Mouse (Mus musculus) monocyte, adult 59 days (primary cell): ENCODE data around the gene Deaf1. TPM values are rescaled to one million over a fixed set of nuclear protein-coding genes. Genes with fewer than 3 reads are reported as not detected.

Source experiments
- total RNA-seq, 2 experiments: library from RNA; stranded (reverse); gene quantifications; one replicate each; pipeline ENCODE4 v1.2.4; 2023

The Deaf1 gene
- total RNA-seq = 10 to 100 TPM; 30.2 to 30.5 TPM

DNA sequence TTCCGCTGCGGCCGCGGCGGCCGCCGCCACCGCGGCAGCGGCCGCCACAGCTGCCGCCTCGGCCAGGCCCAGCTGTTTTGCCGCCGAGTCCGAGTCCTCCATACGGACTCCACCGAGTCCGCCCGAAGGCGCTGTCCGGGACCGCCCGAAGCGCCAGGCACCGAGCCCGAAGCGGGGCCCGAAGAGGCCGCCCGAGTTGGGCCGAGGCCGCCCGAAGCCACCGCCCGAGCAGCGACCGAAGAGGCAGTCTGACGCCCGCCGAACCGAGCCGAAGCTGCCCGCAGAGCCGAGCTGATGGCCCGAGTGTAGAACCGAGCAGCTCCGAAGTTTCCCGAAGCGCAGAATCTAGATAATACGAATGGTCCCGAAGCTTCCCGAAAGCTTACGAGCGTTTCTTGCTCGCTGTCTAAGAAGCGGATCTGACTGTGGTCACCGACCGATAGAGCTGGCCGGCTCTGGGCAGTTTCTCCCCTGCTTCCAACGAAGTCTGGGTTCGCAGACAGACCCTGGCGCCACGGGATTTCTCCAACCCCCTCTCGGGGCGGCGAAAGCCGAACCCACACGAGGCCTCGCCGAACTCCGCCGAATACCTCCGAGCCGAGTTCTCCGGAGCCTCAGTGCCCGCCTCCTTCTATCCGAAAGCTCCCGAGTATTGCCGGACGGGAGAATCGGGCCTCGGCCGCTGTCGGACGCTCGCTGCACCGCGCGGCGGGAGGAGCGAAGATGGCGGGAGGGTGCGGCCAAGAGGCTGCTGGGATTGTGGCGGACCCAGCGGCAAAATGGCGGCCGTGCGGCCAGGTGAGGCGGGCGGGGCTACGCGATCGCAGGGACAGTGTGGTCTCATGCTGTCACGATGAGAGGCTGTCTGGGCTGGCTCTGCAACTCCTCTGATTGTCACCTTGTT, at the start of gene Deaf1, which contains the start of gene Tmem80:
Deaf1 (minus strand) TSS at position 222 of the 904 bp plus-strand sequence.
Tmem80 (plus strand) TSS at position 271 of the 904 bp plus-strand sequence.

DNA sequence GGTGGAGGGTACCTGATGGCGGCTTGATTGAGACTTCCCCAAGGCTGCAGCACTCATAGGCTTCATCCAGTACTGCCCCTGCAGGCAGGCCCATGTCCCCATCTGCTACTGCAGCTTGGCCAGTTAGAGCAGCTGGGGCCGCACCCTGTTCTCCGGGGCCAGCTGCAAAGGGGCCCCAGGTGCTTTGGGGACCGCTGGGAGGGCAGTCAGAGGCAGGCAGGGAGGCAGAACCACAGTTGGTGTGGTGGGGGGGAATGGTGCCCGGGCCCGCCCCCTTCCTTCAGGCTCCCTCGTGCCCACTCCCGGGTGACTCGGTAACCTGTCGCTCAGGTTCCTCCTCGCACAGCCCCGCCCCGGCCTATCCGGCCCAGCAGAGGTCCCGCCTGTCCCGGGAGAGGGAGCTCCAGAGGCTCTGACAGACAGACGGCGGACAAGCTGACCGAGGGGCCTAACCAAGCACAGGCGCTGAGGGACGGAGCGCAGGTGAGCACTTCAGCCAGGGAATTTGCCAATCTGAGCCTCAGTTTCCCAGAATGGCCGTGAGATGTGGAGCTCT, 11.2 kb upstream of the Deaf1 start, which contains the start of gene Eps8l2:
Eps8l2 (plus strand) TSS at position 305 of the 556 bp plus-strand sequence.

DNA sequence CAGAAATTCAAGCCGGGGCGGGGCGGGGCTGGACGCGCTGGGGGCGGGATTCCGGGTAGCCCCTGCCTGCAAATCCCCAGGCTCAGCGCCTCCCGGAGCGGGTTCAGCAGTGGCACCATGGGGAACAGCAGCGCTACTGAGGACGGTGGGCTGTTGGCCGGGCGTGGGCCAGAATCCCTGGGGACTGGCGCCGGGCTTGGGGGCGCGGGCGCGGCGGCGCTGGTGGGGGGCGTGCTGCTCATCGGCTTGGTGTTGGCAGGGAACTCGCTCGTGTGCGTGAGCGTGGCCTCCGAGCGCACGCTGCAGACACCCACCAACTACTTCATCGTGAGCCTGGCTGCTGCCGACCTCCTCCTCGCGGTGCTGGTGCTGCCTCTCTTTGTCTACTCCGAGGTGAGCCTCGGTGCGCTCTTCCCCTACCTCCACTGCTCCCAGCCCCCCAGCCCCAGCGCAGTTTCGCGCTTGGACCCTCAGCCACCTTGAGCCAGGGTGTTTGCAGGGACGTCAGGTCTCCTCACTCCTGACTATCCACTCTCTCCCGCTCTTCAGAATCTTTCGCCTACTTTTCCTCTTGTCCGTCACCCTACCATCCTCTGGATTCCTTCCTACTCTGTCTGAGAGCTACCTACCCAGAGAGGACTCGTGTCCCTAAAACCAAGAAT, 35.4 kb downstream of the Deaf1 start, which contains the start of gene Drd4:
Drd4 (plus strand) TSS at position 86 of the 662 bp plus-strand sequence.

DNA sequence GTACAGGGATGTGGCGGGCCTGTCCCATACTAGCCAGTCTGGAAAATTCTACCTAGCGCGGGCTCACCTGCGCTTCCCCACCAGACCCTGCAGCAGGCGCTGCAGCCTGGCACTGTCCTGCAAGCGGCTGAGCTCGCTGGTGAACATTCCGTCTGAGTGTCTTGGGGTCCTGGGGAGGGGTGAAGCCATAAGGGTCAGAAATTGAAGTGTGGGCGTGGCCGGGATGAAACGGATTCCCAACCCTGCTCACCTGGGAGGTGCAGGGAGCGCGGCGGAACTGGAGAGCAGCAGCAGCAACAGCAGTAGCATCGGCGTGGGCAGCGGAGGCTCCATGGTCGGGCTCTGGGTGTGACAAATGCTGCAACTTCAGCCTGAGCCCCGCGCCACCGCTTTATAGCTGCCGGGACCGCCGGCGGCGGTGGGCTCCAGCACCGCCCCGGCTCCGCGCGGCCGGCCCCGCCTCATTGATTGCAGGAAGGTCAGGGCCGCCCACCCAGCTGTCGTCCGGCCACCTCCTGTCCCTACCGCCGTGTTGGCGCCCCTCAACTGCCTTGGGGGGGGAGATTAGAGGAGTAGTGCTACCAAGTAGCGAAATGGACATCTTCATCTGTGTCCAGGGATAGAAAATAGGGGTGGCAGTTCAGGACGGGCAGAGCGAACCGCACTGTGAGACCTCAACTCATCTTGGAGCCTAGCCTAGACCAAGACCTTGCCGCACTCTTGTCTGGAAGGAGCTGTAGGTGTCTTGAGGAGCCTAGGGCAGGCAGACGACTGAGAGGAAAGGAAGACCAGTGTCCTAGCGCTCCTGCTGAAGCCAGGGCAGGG, 48.5 kb downstream of the Deaf1 start, which contains the start of gene Sct:
Sct (minus strand) TSS at position 368 of the 825 bp plus-strand sequence.

DNA sequence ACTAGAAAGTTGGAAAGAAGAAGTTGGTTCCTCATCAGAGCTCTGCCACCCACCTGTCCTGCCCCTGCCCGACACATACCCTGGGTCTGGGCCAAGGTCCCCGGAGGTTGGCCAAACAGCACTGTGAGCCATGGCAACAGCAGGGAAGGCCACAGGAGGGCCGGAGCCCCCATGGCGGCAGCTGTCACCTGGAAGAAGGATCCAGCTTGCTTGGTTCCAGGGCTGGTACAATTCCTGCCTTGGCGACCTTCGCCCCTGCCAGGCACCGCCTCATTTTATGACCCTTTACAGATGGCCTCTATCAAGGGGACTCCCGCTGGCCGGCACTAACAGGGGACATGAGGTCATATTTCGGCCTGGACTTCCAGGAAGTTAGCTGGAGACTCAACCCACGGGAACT, 50.9 kb downstream of the Deaf1 start, which contains the start of gene Cdhr5:
Cdhr5 (minus strand) TSS at position 241 of the 400 bp plus-strand sequence.

DNA sequence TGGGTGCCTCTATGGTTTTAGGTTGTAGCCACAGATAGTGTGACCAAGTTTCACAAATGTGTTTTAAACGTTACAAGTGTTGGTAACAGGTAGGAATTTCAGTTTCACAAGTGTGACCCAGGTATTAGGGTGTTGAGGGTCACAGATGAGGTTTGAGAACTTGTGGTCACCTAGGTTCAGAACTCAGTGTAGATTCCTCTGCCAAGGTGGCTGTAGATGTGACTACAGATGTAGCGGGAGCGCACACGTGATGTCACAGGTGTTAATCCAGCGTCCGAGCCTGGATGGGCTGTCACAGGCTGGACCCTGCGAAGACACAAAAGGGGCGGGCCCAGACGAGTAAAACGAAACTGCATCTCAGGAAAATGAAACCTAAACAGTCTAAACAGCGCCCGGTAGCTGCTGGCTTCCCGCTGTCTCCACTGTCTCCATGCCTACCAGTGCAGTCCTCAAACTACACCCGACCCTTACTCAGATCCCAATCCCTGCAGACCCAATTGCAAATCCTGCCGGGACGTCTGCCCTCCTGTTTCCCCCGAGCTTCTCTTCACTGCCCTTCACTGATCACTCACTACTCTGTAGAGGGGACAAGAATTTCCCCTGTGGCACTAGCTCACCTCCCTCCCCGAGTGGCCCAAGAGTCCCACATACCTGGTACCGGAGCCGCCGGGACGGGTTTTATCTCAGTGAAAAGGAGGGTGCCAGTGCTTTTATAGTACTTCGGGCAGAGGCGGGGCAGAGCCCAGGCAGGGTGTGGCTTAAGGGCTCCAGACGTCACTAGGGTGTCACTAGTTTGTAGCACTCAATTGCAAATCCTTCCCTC, 61.5 kb downstream of the Deaf1 start, which contains the start of gene Irf7:
Irf7 (minus strand) TSS at position 743 of the 823 bp plus-strand sequence.

Other genes with a start within 250 kb of the Deaf1 start
- 1 to 10 TPM; 5.5 to 7.9 TPM for gene Pkp3, start 249.5 kb downstream of the Deaf1 start, total RNA-seq
- gene Sigirr, start 227.1 kb downstream of the Deaf1 start, total RNA-seq = 1 to 10 TPM; 3.8 to 9.0 TPM
- not detected for gene Ano9, start 209.9 kb downstream of the Deaf1 start, total RNA-seq
- 1 to 10 TPM; 6.3 to 8.8 TPM for gene Ptdss2, start 205.3 kb downstream of the Deaf1 start, total RNA-seq
- gene Rnh1, start 154.8 kb downstream of the Deaf1 start, total RNA-seq = 100 to 1,000 TPM; 144 to 160 TPM
- gene Hras, start 133.7 kb downstream of the Deaf1 start, total RNA-seq = 10 to 100 TPM; 24.5 to 27.3 TPM
- gene Lrrc56, start 133.5 kb downstream of the Deaf1 start, total RNA-seq = 1 to 10 TPM; 5.6 to 6.2 TPM
- gene Lmntd2, start 113.6 kb downstream of the Deaf1 start, total RNA-seq = not detected
- 1 to 10 TPM; 1.8 to 2.8 TPM for gene Rassf7, start 111.8 kb downstream of the Deaf1 start, total RNA-seq
- gene Phrf1, start 98.9 kb downstream of the Deaf1 start, total RNA-seq = 100 to 1,000 TPM; 109 to 116 TPM
- 100 to 1,000 TPM; 105 to 145 TPM for gene Irf7, start 61.2 kb downstream of the Deaf1 start, total RNA-seq
- not detected for gene Cdhr5, start 50.9 kb downstream of the Deaf1 start, total RNA-seq
- not detected for gene Sct, start 48.6 kb downstream of the Deaf1 start, total RNA-seq
- gene Drd4, start 35.7 kb downstream of the Deaf1 start, total RNA-seq = not detected
- 1 to 10 TPM; 5.4 to 7.1 TPM for gene Tmem80, start within 50 bp of the Deaf1 start, total RNA-seq
- gene Eps8l2, start 11.2 kb upstream of the Deaf1 start, total RNA-seq = not detected
- gene Taldo1, start 64.5 kb upstream of the Deaf1 start, total RNA-seq = 100 to 1,000 TPM; 469 to 488 TPM
- gene Gatd1, start 86.4 kb upstream of the Deaf1 start, total RNA-seq = 10 to 100 TPM; 28.9 to 32.7 TPM
- not detected for gene Cend1, start 101.8 kb upstream of the Deaf1 start, total RNA-seq
- 10 to 100 TPM; 34.3 to 35.9 TPM for gene Slc25a22, start 110.2 kb upstream of the Deaf1 start, total RNA-seq
- 1 to 10 TPM; 2.6 to 3.8 TPM for gene Pidd1, start 116.3 kb upstream of the Deaf1 start, total RNA-seq
- gene Rplp2, start 119.7 kb upstream of the Deaf1 start, total RNA-seq = 1,000 to 10,000 TPM; 1,146 to 1,432 TPM
- gene Pnpla2, start 127.5 kb upstream of the Deaf1 start, total RNA-seq = 100 to 1,000 TPM; 126 to 136 TPM
- 10 to 100 TPM; 15.0 to 17.3 TPM for gene Cracr2b, start 133.4 kb upstream of the Deaf1 start, total RNA-seq
- 10 to 100 TPM; 17.8 to 21.7 TPM for gene Cd151, start 139.7 kb upstream of the Deaf1 start, total RNA-seq
- gene Polr2l, start 147.4 kb upstream of the Deaf1 start, total RNA-seq = 10 to 100 TPM; 16.3 to 17.3 TPM
- gene Tspan4, start 147.6 kb upstream of the Deaf1 start, total RNA-seq = 10 to 100 TPM; 34.5 to 39.3 TPM
- gene Chid1, start 212.2 kb upstream of the Deaf1 start, total RNA-seq = 10 to 100 TPM; 31.4 to 38.5 TPM
- 100 to 1,000 TPM; 129 to 148 TPM for gene Ap2a2, start 234.5 kb upstream of the Deaf1 start, total RNA-seq